Comparison of ENCODE assay signal across 8 mouse cellular contexts in the genomic region with DNA sequence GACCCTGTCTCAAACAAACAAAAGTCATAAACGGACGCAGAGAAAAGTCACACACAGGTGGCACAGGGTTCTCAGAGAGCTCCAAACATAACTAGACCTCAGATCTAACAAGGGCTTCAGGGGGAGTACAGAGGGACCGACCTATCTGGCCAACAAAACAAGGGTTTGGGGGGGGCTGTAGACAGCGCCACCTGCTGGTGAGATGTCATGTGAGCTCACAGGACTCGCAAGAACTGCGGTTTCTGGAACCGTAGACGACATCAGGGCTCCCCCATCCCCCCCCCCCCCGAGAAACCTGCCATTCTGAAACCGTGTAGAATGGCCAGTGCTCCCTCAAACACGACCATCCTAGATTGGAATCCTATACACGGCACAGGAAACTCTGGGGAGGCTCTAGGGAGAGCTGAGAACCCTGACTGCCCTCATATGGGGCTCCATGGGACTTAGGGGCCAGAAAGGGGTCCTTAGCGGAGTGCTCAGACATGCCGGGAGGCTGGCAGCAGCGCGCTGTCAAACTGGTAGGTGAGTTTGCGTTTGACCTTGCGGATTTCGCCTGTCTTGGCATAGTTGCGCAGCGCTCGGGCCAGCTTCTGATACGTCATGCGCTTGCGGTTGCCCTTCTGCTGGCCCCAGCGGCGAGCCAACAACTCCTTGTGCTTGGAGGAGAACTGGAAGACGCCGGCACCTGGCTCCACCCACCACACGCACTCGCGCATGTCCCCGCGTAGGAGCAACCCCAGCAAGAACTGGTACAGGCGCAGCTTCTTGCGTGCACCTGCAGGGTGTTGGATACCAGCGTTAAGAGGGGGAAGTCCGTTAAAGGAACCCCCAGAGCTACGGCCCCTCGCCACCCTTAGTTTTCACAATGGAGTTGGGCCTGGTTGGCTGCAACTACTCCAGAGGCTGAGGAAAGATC. TPM values are rescaled to one million over a fixed set of nuclear protein-coding genes. Genes with fewer than 3 reads are reported as not detected.
DNase-seq lines count a peak whose midpoint lies in the region; ATAC-seq and TF ChIP-seq lines count a peak whose summit lies in the region.

No protein-coding gene starts in this region.

- 0 out of 2 replicates have a peak, but pooled peaks cover 5% of the 10 kb centered on the region for H3K4me1 ChIP-seq in embryonic fibroblast, embryonic 13.5 days (ENCODE audit: control insufficient read depth, insufficient read depth, low read length)
- peaks cover 25% of the 10 kb centered on the region for H3K4me1 ChIP-seq in heart, embryonic 13.5 days
- H3K4me1 ChIP-seq in kidney, postnatal 0 days (replicated peaks; ENCODE audit: insufficient read depth, low read length) = no peaks in the 10 kb centered on the region
- no peaks in the 10 kb centered on the region for H3K4me1 ChIP-seq in midbrain, postnatal 0 days (ENCODE audit: insufficient read depth, low read length)

- H3K27ac ChIP-seq in embryonic fibroblast, embryonic 13.5 days (ENCODE audit: insufficient read depth, low read length) = no peak overlapping the region
- no peak overlapping the region for H3K27ac ChIP-seq in heart, embryonic 13.5 days (replicated peaks)
- H3K27ac ChIP-seq in kidney, postnatal 0 days = peak overlapping the region; percentile 70
- no peak overlapping the region for H3K27ac ChIP-seq in midbrain, postnatal 0 days (ENCODE audit: low read depth, low read length)

- TF ChIP-seq POLR2A in embryonic fibroblast, embryonic 13.5 days (IDR thresholded peaks at IDR 0.05; ENCODE audit: low read depth, low read length) = peak; percentile 23; the same call in 1 of the 2 replicates

- peak; percentile 71; the same call in 1 of the 2 replicates for TF ChIP-seq CTCF in embryonic fibroblast, embryonic 13.5 days (IDR thresholded peaks at IDR 0.05; ENCODE audit: borderline replicate concordance, insufficient read depth, low read length)
- TF ChIP-seq CTCF in kidney, postnatal 0 days (IDR thresholded peaks at IDR 0.05; ENCODE audit: low read depth) = peak; percentile 79
- TF ChIP-seq CTCF in midbrain, postnatal 0 days (IDR thresholded peaks at IDR 0.05) = peak; percentile 86

- H3K4me2 ChIP-seq in heart, embryonic 13.5 days = peak overlapping the region; percentile 73
- H3K4me2 ChIP-seq in kidney, postnatal 0 days (ENCODE audit: low read length) = peak overlapping the region; percentile 62
- H3K4me2 ChIP-seq in midbrain, postnatal 0 days (ENCODE audit: low read depth, low read length, poor library complexity, severe bottlenecking) = peak overlapping the region; percentile 68

- 6% methylated on average over 40 of the region's 40 CpGs for WGBS in heart, embryonic 13.5 days
- 7% methylated on average over 40 of the region's 40 CpGs for WGBS in kidney, postnatal 0 days
- WGBS in midbrain, postnatal 0 days = 7% methylated on average over 38 of the region's 40 CpGs

- H3K27me3 ChIP-seq in heart, embryonic 13.5 days (replicated peaks) = peaks cover 74% of the 10 kb centered on the region
- no peaks in the 10 kb centered on the region for H3K27me3 ChIP-seq in kidney, postnatal 0 days (ENCODE audit: insufficient read depth, low read length)
- 0 out of 2 replicates have a peak, but pooled peaks cover 4% of the 10 kb centered on the region for H3K27me3 ChIP-seq in midbrain, postnatal 0 days (ENCODE audit: insufficient read depth, low read length)

- peak; percentile 88 for DNase-seq in CD4-positive, CD25-positive, alpha-beta regulatory T cell, adult 2 months (ENCODE audit: low read depth, low spot score)
- DNase-seq in brain, adult 2 months (ENCODE audit: low read depth, low spot score) = peak; percentile 95
- DNase-seq in kidney, postnatal 0 days (ENCODE audit: low spot score) = peak; percentile 72
- DNase-seq in liver = peak; percentile 77
- peak; percentile 74 for DNase-seq in midbrain, postnatal 0 days (ENCODE audit: low spot score)
- peak; percentile 59 to 81 for DNase-seq in spleen, postnatal 14 days (ENCODE audit: low spot score in 2 of 2)

- peak overlapping the region; percentile 14 for H3K4me3 ChIP-seq in embryonic fibroblast, embryonic 13.5 days (ENCODE audit: insufficient read depth, low read length)
- peak overlapping the region; percentile 47 for H3K4me3 ChIP-seq in heart, embryonic 13.5 days
- H3K4me3 ChIP-seq in kidney, postnatal 0 days (replicated peaks; ENCODE audit: low read depth, low read length) = peak overlapping the region; percentile 19
- H3K4me3 ChIP-seq in midbrain, postnatal 0 days (ENCODE audit: low read depth, low read length) = peak overlapping the region; percentile 34

- peaks cover 8% of the 10 kb centered on the region for H3K36me3 ChIP-seq in heart, embryonic 13.5 days
- no peaks in the 10 kb centered on the region for H3K36me3 ChIP-seq in kidney, postnatal 0 days (ENCODE audit: insufficient read depth, low read length)
- H3K36me3 ChIP-seq in midbrain, postnatal 0 days (ENCODE audit: insufficient read depth, low read length) = no peaks in the 10 kb centered on the region

- H3K9ac ChIP-seq in heart, embryonic 13.5 days = peak overlapping the region; percentile 76
- H3K9ac ChIP-seq in kidney, postnatal 0 days (ENCODE audit: low read depth, low read length) = peak overlapping the region; percentile 53
- H3K9ac ChIP-seq in midbrain, postnatal 0 days (replicated peaks; ENCODE audit: low read length, poor library complexity, severe bottlenecking) = peak overlapping the region; percentile 58

- H3K9me3 ChIP-seq in heart, embryonic 13.5 days = no peaks in the 10 kb centered on the region
- no peaks in the 10 kb centered on the region for H3K9me3 ChIP-seq in kidney, postnatal 0 days (replicated peaks; ENCODE audit: low read length)
- no peaks in the 10 kb centered on the region for H3K9me3 ChIP-seq in midbrain, postnatal 0 days (ENCODE audit: low read length)

- no peak for ATAC-seq in heart, embryonic 13.5 days (ENCODE audit: extremely low read depth, insufficient number of reproducible peaks, low FRiP score, low TSS enrichment)
- peak; percentile 78 for ATAC-seq in kidney, postnatal 0 days (replicated peaks; ENCODE audit: low FRiP score, low read depth)
- peak; percentile 32; the same call in 1 of the 2 replicates for ATAC-seq in midbrain, postnatal 0 days (ENCODE audit: low FRiP score)

RNA-seq across cellular contexts. Expression of a gene that starts 3.3 kb away (rescaled TPM):
- polyA plus RNA-seq in embryonic fibroblast, embryonic 13.5 days (2011; ENCODE audit: insufficient read length, low read depth, missing spikeins) = not detected in 2 replicates
- polyA plus RNA-seq in heart, embryonic 13.5 days (2015; fragmentation: Nextera tagmentation; extraction: Ambion mirVana) = 2.2 and 2.4 TPM in 2 replicates
- polyA plus RNA-seq in kidney, postnatal 0 days (2015; fragmentation: Nextera tagmentation; extraction: Ambion mirVana) = 0.08 and 0.11 TPM in 2 replicates
- 0.27 and 0.38 TPM in 2 replicates for total RNA-seq in midbrain, postnatal 0 days (2014; rRNA removed)
- 0.28 and 0.34 TPM in 2 replicates for polyA plus RNA-seq in midbrain, postnatal 0 days (2015; fragmentation: Nextera tagmentation; extraction: Ambion mirVana)

RNA-seq across cellular contexts. Expression of a gene that starts 4.1 kb away (rescaled TPM):
- polyA plus RNA-seq in embryonic fibroblast, embryonic 13.5 days (2011; ENCODE audit: insufficient read length, low read depth, missing spikeins) = not detected in 2 replicates
- polyA plus RNA-seq in heart, embryonic 13.5 days (2015; fragmentation: Nextera tagmentation; extraction: Ambion mirVana) = 0.05 and 0.13 TPM in 2 replicates
- 0.04 and 0.14 TPM in 2 replicates for polyA plus RNA-seq in kidney, postnatal 0 days (2015; fragmentation: Nextera tagmentation; extraction: Ambion mirVana)
- 0.19 TPM in 1 of 2 replicates, not detected in the other for total RNA-seq in midbrain, postnatal 0 days (2014; rRNA removed)
- 0.14 TPM in 1 of 2 replicates, not detected in the other for polyA plus RNA-seq in midbrain, postnatal 0 days (2015; fragmentation: Nextera tagmentation; extraction: Ambion mirVana)

RNA-seq across cellular contexts. Expression of a gene that starts 20.9 kb away (rescaled TPM):
- polyA plus RNA-seq in embryonic fibroblast, embryonic 13.5 days (2011; ENCODE audit: insufficient read length, low read depth, missing spikeins) = 21.1 and 23.7 TPM in 2 replicates
- polyA plus RNA-seq in heart, embryonic 13.5 days (2015; fragmentation: Nextera tagmentation; extraction: Ambion mirVana) = 56.1 and 58.7 TPM in 2 replicates
- 38.0 and 45.9 TPM in 2 replicates for polyA plus RNA-seq in kidney, postnatal 0 days (2015; fragmentation: Nextera tagmentation; extraction: Ambion mirVana)
- total RNA-seq in midbrain, postnatal 0 days (2014; rRNA removed) = 12.9 and 17.5 TPM in 2 replicates
- polyA plus RNA-seq in midbrain, postnatal 0 days (2015; fragmentation: Nextera tagmentation; extraction: Ambion mirVana) = 8.8 and 9.6 TPM in 2 replicates

RNA-seq across cellular contexts. Expression of a gene that starts 26.0 kb away (rescaled TPM):
- 55.1 and 58.4 TPM in 2 replicates for polyA plus RNA-seq in embryonic fibroblast, embryonic 13.5 days (2011; ENCODE audit: insufficient read length, low read depth, missing spikeins)
- polyA plus RNA-seq in heart, embryonic 13.5 days (2015; fragmentation: Nextera tagmentation; extraction: Ambion mirVana) = 53.5 and 58.3 TPM in 2 replicates
- polyA plus RNA-seq in kidney, postnatal 0 days (2015; fragmentation: Nextera tagmentation; extraction: Ambion mirVana) = 80.6 and 83.0 TPM in 2 replicates
- total RNA-seq in midbrain, postnatal 0 days (2014; rRNA removed) = 46.8 and 47.7 TPM in 2 replicates
- polyA plus RNA-seq in midbrain, postnatal 0 days (2015; fragmentation: Nextera tagmentation; extraction: Ambion mirVana) = 41.2 and 48.0 TPM in 2 replicates

RNA-seq across cellular contexts. Expression of a gene that starts 31.4 kb away (rescaled TPM):
- polyA plus RNA-seq in embryonic fibroblast, embryonic 13.5 days (2011; ENCODE audit: insufficient read length, low read depth, missing spikeins) = 2.7 and 4.4 TPM in 2 replicates
- polyA plus RNA-seq in heart, embryonic 13.5 days (2015; fragmentation: Nextera tagmentation; extraction: Ambion mirVana) = 8.5 and 9.1 TPM in 2 replicates
- 17.1 and 19.2 TPM in 2 replicates for polyA plus RNA-seq in kidney, postnatal 0 days (2015; fragmentation: Nextera tagmentation; extraction: Ambion mirVana)
- 18.5 and 19.3 TPM in 2 replicates for total RNA-seq in midbrain, postnatal 0 days (2014; rRNA removed)
- 23.8 and 27.7 TPM in 2 replicates for polyA plus RNA-seq in midbrain, postnatal 0 days (2015; fragmentation: Nextera tagmentation; extraction: Ambion mirVana)
